Mouse (Mus musculus): ENCODE data around the gene Olfr974.
"Not testable (repeated sequence)": the region's sequence is repeated elsewhere in the genome, so short reads cannot be mapped to it uniquely, and the experiment has no call there.

Gene Olfr974

DNA sequence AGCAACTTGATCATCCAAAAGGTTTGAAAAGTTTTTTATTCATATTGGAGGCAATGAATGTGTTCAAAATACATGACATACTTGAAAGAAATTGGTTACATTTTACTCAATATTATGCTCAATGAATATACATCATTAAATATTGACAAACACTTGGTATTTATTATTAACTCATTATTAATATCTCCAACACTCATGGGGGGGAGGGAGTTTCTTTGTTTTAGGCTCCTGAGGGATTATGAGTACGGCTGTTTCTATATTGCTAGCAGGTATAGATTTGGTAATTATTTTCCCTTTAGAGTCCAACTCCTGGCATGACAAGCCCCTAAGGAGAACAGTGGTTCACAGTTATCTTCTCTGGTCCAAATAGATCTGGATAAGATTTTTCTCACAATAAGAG is at the start of gene Olfr974:
Gene Olfr974 (plus strand): TSS at position 301 of the 400 bp plus-strand sequence.
- DNase-seq (ENCODE audit: inconsistent ontology term), result no peak

GRCm38 (mm10) chr9:39905106-39905505 is 32.2 kb upstream of the Olfr974 start:
- DNase-seq (ENCODE audit: inconsistent ontology term), result no peak

DNA sequence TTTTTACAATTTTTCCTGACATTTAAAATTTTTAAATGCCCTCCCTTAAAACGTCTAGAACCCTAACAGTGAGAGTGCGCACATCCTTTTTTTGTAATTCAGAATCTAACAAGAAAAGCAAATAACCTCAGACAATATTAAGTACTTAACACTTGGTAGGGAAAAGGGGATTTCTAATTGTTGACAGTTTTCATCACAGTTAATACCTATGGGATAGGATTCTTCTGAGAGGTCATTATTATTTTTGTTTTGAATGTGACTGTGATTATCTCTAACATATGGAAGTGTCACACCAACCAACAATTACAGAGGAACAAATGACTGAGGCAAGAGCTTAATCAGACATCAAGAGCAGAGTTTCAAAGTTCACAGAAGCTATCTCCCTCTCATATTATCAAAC is 30.3 kb upstream of the Olfr974 start, which contains the start of gene Olfr229:
Gene Olfr229 (plus strand): TSS at position 301 of the 400 bp plus-strand sequence.
- no peak for DNase-seq (ENCODE audit: inconsistent ontology term)

GRCm38 (mm10) chr9:39909939-39910338 is 27.4 kb upstream of the Olfr974 start:
- no peak for DNase-seq (ENCODE audit: inconsistent ontology term)

DNA sequence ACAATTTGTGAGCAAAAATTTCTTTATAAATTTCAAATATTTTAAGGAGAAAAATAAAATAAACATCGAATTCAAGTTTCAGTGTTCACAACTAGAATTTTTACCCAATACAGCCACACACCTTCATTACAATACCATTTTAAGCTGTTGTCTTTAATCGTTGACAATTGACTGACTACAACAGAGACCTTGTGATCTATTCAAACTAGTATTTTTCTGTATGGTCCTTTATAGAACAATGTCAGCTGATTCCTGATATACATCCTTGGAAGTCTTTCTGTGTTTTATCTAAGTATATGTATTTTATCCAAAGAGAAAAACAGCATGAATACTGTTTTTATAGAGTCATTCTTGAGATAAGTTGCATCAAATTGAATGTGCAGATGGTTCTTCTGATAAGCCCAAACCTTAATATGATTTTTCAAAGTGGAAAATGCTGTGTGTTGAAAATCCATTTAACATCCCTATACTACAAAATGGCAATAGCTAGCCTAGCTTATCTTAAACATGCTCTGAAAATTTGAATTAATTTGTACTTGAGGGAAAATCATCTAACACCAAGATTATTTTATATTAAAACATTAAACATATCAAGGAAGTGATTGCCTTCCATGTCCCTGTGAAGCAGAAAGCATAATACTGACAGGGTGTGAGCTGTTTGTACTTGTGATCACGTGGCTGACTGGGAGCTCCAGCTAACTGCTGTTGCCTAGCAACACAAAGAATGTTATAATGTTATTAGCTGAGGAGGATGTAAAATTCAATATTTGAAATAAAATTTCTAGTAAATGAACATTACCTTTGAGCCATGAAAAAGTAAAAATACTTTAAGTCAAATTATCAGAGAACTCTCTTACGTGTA is 9.1 kb upstream of the Olfr974 start:
- not testable (repeated sequence) for DNase-seq (ENCODE audit: inconsistent ontology term)

- DNase-seq (ENCODE audit: inconsistent ontology term), result not testable (repeated sequence)
Observed at GRCm38 (mm10) chr9:39928837-39929236, 8.5 kb upstream of the Olfr974 start.

- DNase-seq (ENCODE audit: inconsistent ontology term), result no peak
Observed at GRCm38 (mm10) chr9:39951946-39952345, 14.6 kb downstream of the Olfr974 start, which contains the start of gene Olfr975. Gene Olfr975, minus strand, starts transcription at chr9:39952046.

DNA sequence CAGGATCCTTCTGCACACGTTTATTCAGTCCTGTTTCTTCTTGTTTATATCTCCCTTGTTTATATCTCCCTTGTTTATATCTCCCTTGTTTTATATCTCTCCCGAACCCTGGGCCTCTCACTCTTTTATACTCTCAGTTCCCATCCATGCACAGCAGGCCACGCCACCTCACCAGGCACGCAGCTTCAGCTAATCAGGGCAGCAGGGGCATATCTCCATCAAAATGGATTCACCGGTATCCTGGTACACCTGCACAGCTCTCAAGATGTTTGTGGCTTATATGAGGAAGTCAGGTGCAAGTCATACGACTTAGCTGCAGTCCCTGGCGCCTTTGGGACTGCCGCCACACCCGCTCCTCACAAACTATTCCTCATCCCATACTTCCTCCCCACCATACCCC is 23.7 kb downstream of the Olfr974 start, which contains the start of gene Olfr976:
Gene Olfr976 (minus strand): TSS at position 101 of the 400 bp plus-strand sequence.
- not testable (repeated sequence) for DNase-seq (ENCODE audit: inconsistent ontology term)

GRCm38 (mm10) chr9:39976581-39977145 is 39.4 kb downstream of the Olfr974 start:
- DNase-seq (ENCODE audit: inconsistent ontology term), result not testable (repeated sequence)

DNA sequence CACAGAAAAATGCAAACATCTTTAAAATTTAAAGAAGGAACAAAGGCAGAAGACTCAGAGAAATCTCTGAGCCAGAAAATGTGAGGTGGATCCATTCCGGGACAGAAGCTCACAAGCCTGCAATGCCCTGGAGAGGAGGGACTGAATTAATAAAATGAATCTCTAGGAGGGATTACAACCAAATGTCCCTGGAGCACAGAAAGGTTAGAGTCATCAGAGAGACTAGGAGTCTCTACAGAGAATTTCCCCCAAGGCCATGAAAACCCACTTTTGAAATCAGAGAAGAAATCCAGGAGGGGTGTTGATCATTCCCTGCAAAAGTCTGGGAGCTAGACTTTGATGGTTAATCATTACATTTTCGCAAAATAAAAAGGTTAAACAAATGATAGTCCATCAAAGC is 54.5 kb downstream of the Olfr974 start, which contains the start of gene Olfr978:
Gene Olfr978 (plus strand): TSS at position 301 of the 400 bp plus-strand sequence.
- no peak for DNase-seq (ENCODE audit: inconsistent ontology term)

All from Muller cell, postnatal 12 days (primary cell).